Mouse (Mus musculus) limb, embryonic 13.5 days (tissue): ENCODE results near the gene Tmx1. TPM values are rescaled to one million over a fixed set of nuclear protein-coding genes. Genes with fewer than 3 reads are reported as not detected.

Source experiments
- ATAC-seq: fragments of 200-750 bp; cut with Nextera tagmentation; 2 replicates; pipeline ENCODE4 v1.8.0; 2017; ENCODE audit warnings: low read depth, moderate number of reproducible peaks, moderate TSS enrichment; ENCODE audit not compliant: low FRiP score
- H3K27ac ChIP-seq: fragments of 300-500 bp; sonication (generic); 2 replicates; pipeline ENCODE4 v1.5.1; 2015; ENCODE audit warnings: inconsistent platforms, mild to moderate bottlenecking, moderate library complexity
- H3K27me3 ChIP-seq: fragments of 300-500 bp; sonication (generic); 2 replicates; pipeline ENCODE4 v1.6.1; 2015; ENCODE audit warnings: mild to moderate bottlenecking, inconsistent platforms
- H3K36me3 ChIP-seq: fragments of 300-500 bp; sonication (generic); 2 replicates; pipeline ENCODE4 v1.6.1; 2015; ENCODE audit warnings: inconsistent platforms, mild to moderate bottlenecking, moderate library complexity
- H3K4me1 ChIP-seq: fragments of 300-500 bp; sonication (generic); 2 replicates; pipeline ENCODE4 v1.6.1; 2015; ENCODE audit warnings: inconsistent platforms
- H3K4me2 ChIP-seq: fragments of 300-500 bp; sonication (generic); replicated peaks from 2 replicates; pipeline ENCODE4 v1.6.1; 2015; ENCODE audit warnings: inconsistent platforms, mild to moderate bottlenecking, moderate library complexity
- H3K4me3 ChIP-seq: fragments of 300-500 bp; sonication (generic); 2 replicates; pipeline ENCODE4 v1.5.1; 2015; ENCODE audit warnings: moderate library complexity, mild to moderate bottlenecking, inconsistent platforms
- H3K9ac ChIP-seq: fragments of 300-500 bp; sonication (generic); 2 replicates; pipeline ENCODE4 v1.6.1; 2015; ENCODE audit warnings: mild to moderate bottlenecking, inconsistent platforms
- H3K9me3 ChIP-seq: fragments of 300-500 bp; sonication (generic); 2 replicates; pipeline ENCODE4 v1.6.1; 2016; ENCODE audit warnings: inconsistent platforms
- WGBS: fragments of 180-500 bp; shearing (Covaris S2); methylation state at CpG from one replicate; pipeline ENCODE4 v1.1.7; 2015; 5-methylcytosine and 5-hydroxymethylcytosine counted together
- polyA plus RNA-seq: library from polyadenylated mRNA; unstranded; fragments of >200 nt; fragmentation: Nextera tagmentation; extraction: Ambion mirVana; gene quantifications from 2 replicates; pipeline ENCODE4 v1.2.1, GENCODE M21; 2015

Tmx1 gene
- polyA plus RNA-seq, 1 experiment from 2014 or later: 105 TPM

DNA sequence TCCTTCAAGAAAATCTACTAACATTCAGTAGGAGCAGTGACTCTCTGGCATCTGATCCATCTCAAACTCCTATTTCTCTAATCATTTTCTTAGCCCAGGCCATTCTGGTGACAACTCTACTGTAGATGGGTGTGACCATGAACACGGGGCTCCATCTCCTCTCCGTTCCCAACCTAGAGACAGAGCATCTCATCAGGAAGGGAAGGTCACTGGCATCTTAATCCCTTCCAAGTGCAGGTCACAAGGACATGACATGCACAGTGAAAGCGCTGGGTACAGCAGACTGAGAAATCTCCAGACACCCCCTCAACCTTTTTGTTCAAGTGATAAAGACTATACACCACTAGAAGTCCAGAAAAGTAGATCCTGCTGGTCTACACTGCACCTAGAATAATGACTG is 1.4 kb upstream of the Tmx1 start:
- H3K9ac ChIP-seq: no peak overlapping the region
- 89% methylated on average over 3 of the region's 3 CpGs for WGBS
- no peak for ATAC-seq
- H3K4me2 ChIP-seq: no peak overlapping the region
- peaks cover 1% of the 10 kb centered on the region; the same call in 1 of the 2 replicates for H3K36me3 ChIP-seq
- no peaks in the 10 kb centered on the region for H3K27me3 ChIP-seq
- H3K4me1 ChIP-seq: peaks cover 20% of the 10 kb centered on the region
- no peak overlapping the region for H3K27ac ChIP-seq
- no peak overlapping the region for H3K4me3 ChIP-seq
- no peaks in the 10 kb centered on the region for H3K9me3 ChIP-seq

DNA sequence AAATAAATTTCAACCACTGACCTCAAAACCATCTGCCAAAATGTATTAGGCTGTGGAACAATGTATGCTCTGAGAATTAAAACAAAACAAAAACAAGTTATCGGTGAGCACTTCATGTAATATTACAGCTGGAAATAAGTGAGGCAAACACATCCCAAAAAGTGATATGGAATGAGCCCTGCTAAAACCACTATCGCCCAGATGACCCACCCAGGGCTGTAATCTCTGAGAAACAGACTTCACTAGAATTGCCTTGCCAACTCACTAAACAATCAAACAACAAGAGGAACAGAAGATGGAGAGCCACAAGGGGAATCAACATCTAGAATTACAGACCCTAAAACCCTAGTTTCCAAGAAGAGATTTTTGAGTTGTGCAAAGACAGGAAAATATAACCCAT is 752 bp upstream of the Tmx1 start:
- peak overlapping the region; percentile 69 for H3K4me2 ChIP-seq
- H3K9me3 ChIP-seq: no peaks in the 10 kb centered on the region
- H3K4me3 ChIP-seq: peak overlapping the region; percentile 84
- H3K36me3 ChIP-seq: peaks cover 6% of the 10 kb centered on the region
- peak overlapping the region; percentile 86 for H3K9ac ChIP-seq
- H3K27me3 ChIP-seq: no peaks in the 10 kb centered on the region
- H3K27ac ChIP-seq: no peak overlapping the region
- peaks cover 20% of the 10 kb centered on the region for H3K4me1 ChIP-seq
- ATAC-seq: no peak
- WGBS: 81% methylated on average over 2 of the region's 2 CpGs

DNA sequence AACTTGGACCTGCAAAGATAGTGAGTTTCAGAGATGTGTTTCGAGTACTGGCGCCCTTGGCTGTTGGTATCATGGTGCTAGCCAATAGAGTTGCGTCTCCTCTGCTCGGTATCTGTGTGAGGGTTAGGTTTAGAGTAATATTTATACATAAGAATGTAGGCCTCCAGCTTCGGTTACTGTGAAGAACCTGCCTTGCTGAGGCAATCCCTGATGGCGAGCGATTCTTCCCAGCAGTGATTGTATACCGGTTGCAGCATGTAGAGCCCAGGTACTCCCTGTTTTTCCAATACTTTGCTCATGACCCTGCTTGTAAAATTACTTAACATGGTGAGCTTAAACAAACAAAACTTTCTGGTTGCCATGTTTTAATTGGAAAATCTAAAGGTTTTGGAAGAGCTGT is 2.3 kb downstream of the Tmx1 start:
- no peak for ATAC-seq
- H3K4me1 ChIP-seq: peaks cover 20% of the 10 kb centered on the region
- H3K9me3 ChIP-seq: 0 out of 2 replicates have a peak, but pooled peaks cover 4% of the 10 kb centered on the region
- H3K4me2 ChIP-seq: peak overlapping the region; percentile 14; the same call in 1 of the 2 replicates
- 93% methylated on average over 8 of the region's 8 CpGs for WGBS
- H3K27me3 ChIP-seq: no peaks in the 10 kb centered on the region
- no peak overlapping the region; the same call in 1 of the 2 replicates for H3K9ac ChIP-seq
- H3K36me3 ChIP-seq: peaks cover 31% of the 10 kb centered on the region
- H3K4me3 ChIP-seq: no peak overlapping the region
- no peak overlapping the region for H3K27ac ChIP-seq

DNA sequence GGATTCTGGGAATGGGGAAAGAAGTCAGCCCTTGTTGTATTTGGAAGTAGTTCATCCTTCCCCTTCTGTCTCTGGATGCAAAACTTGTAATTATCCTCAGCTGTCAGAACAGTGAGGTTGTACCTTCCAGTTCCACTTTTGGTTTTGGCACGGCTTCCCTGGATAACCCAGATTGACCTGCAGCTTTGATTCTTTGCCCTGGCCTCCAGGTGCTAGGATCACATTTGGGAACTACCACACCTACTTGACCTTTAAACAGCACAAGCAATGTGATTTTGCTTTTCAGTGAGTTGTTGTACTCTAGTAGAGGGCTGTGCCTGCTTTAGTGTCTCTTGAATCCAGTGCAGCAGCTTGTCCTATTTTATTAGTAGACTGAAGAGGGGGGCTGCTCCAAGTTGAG is 6.7 kb downstream of the Tmx1 start:
- Histone ChIP-seq H3K36me3 (peaks cover 59% of the 10 kb centered on the region), H3K4me2 (no peak overlapping the region), H3K9me3 (0 out of 2 replicates have a peak, but pooled peaks cover 4% of the 10 kb centered on the region), H3K27me3 (no peaks in the 10 kb centered on the region), H3K4me3 (no peak overlapping the region), H3K9ac (no peak overlapping the region), H3K27ac (no peak overlapping the region), H3K4me1 (peaks cover 7% of the 10 kb centered on the region)
- WGBS: 92% methylated on average over 1 of the region's 1 CpGs
- no peak for ATAC-seq

DNA sequence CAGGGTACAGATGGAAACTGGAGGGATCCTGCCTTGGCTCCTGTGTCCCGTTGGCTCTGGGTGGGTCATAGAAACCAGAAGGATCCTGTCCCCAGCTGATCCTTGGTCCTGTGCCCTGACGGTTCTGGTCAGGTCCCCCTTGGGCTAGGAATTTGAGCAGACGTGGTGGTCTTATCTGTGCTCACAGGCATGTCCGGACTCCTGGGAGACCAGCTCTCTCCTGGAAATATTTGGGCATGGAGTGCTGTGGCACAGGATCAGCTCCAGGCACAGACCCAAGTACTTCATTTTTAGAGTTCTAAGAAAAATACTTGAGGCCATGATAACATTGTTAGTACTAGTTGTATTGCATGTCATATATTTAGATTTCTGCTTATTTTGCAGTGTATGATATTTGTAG is 11.1 kb downstream of the Tmx1 start:
- Histone ChIP-seq H3K4me2 (no peak overlapping the region), H3K9ac (no peak overlapping the region), H3K4me1 (no peaks in the 10 kb centered on the region), H3K9me3 (0 out of 2 replicates have a peak, but pooled peaks cover 4% of the 10 kb centered on the region), H3K4me3 (no peak overlapping the region), H3K36me3 (peaks cover 71% of the 10 kb centered on the region), H3K27ac (no peak overlapping the region), H3K27me3 (no peaks in the 10 kb centered on the region)
- no peak for ATAC-seq
- 87% methylated on average over 4 of the region's 4 CpGs for WGBS

DNA sequence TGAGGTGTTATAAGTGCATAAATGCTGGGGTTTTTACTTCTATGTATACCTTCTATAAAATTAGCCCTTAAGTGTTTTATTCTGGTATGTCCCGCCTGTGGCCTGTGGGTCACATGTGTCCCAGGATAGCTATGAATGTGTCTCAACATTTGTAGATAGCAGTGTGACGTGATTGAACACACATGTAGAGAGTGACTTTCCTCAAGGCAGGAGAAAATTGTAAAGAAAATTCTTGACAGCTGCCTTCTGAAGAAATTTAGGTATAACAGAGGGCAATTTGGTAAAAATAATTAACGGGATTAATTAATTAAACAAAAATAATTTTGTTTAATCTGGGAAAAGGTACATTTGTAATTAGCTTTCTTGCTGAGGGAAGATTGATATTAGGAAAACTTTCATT is 22.4 kb downstream of the Tmx1 start:
- WGBS: 56% methylated on average over 3 of the region's 3 CpGs
- Histone ChIP-seq H3K36me3 (no peaks in the 10 kb centered on the region), H3K4me2 (no peak overlapping the region), H3K27ac (no peak overlapping the region), H3K4me1 (no peaks in the 10 kb centered on the region), H3K9ac (no peak overlapping the region), H3K4me3 (no peak overlapping the region), H3K27me3 (no peaks in the 10 kb centered on the region), H3K9me3 (no peaks in the 10 kb centered on the region)
- ATAC-seq: no peak

DNA sequence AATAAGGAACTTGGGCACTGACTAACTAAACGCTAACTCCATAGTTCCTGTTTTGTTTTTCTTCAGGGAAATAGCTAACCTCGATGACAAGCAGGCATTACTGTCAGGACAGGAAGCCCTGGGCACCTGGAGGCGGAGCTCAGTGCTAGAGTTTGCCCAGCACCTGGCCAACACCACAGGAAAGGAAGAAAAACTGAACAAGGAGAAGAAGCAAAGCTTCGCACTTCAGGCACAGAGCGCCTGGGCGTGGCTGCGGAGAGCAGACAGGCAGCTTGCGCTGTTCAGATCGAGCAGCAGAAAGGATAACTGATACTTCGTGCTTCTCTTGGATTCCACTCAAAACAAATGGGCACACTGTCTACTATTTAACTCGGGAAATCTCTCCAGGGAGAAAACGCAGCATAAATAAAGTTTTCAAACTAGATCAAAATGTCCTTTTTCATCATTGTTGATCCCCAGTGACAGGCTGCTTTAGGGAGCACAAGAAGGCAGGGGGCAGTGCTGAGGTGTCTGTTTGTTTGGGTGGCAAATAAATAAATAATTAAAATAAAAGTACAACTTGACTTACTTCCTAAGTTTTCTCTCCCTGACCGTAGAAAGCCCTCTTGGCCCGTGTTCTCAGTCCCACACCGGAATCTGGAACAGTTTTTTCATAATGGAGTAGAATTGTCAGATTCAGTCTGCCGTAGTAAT is 24.1 kb downstream of the Tmx1 start:
- Histone ChIP-seq H3K4me2 (0 out of 2 replicates have a peak overlapping the region, but pooled peaks have one; percentile 11), H3K4me1 (no peaks in the 10 kb centered on the region), H3K4me3 (no peak overlapping the region), H3K36me3 (no peaks in the 10 kb centered on the region), H3K9ac (no peak overlapping the region), H3K27ac (no peak overlapping the region), H3K27me3 (no peaks in the 10 kb centered on the region), H3K9me3 (no peaks in the 10 kb centered on the region)
- 76% methylated on average over 16 of the region's 16 CpGs for WGBS
- ATAC-seq: no peak

DNA sequence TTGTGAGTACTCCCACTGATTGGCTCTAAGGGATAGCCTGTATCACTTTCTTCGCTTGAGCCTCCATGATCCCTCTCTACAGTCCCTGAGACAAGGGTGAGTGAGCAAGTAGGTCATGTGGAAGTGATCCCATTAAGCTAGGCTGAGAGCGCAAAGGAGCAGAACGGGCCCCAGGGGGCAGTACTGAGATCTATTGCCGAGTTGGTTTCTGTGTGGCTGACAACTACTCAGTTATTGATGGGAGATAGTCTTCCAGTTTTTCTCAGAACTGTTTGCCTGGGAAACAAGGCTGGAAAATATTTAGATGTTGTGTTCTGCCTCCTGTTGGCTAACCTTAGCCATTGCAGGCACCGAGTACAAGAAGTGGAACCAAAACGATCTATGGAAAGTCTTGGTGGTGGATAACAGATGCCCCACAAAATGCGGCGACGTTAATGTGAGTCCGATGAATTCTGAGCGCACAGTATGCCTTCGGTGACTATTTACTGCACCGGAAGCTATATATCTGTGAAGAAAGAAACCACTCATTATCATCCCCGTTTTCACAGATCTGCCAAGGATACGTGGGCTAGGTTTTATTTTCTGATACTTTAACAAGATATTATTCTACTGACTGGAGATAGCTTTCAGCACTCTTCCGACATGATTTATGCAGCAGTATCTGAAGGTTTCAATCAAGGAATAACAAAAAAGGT is 24.8 kb downstream of the Tmx1 start:
- Histone ChIP-seq H3K9ac (no peak overlapping the region), H3K9me3 (no peaks in the 10 kb centered on the region), H3K36me3 (no peaks in the 10 kb centered on the region), H3K27ac (no peak overlapping the region), H3K4me3 (no peak overlapping the region), H3K4me1 (no peaks in the 10 kb centered on the region), H3K27me3 (no peaks in the 10 kb centered on the region), H3K4me2 (no peak overlapping the region)
- WGBS: 81% methylated on average over 16 of the region's 16 CpGs
- no peak for ATAC-seq

DNA sequence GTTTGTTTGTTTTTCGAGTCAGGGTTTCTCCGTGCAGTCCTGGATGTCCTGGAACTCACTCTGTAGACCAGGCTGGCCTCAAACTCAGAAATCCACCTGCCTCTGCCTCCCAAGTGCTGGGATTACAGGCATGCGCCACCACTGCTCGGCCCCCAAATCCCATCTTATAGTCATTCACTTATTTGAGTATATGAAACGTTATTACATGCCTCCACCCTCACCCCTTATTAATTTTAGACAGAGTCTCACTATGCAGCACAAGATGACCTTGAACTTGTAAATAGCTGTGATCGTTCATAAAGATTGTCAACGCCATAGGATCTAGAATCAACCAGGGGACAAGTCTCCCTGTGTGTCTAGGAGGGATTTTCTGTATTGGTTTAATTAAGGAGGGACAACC is 33.1 kb downstream of the Tmx1 start:
- Histone ChIP-seq H3K9me3 (no peaks in the 10 kb centered on the region), H3K4me3 (no peak overlapping the region), H3K27ac (no peak overlapping the region), H3K36me3 (no peaks in the 10 kb centered on the region), H3K4me2 (no peak overlapping the region), H3K27me3 (no peaks in the 10 kb centered on the region), H3K4me1 (no peaks in the 10 kb centered on the region), H3K9ac (no peak overlapping the region)
- 85% methylated on average over 7 of the region's 7 CpGs for WGBS
- ATAC-seq: no peak

DNA sequence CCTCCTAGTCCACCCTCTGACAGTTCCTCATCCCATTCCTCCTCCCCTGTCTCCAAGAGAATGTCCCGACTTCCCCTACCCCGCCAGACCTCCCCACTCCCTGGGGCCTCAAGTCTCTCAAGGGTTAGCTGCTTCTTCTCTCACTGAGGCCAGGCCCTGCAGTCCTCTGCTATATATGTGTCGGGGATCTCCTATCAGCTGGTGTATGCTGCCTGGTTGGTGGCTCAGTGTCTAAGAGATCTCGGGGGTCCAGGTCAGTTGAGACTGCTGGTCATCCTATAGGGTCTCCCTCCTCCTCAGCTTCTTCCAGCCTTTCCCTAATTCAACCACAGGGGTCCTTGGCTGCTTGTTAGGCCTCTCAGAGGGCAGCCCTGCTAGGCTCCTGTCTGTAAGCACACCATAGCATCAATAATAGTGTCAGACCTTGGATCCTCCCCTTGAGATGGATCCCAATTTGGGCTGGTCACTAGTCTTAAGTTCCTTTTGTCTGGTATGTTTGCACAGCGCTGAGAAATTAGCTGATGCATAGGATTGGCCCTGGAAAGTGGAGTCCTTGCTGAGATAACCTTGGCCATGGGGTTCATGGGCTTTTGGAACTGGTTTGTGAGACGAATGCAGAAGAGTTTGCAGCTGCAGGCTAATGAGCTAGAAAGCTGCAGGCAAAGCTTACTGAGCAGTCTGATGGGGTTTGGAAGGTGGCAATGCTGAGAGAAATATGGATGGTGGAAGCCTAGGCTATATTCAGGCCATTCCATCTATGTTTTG is 34.0 kb downstream of the Tmx1 start:
- no peak overlapping the region for H3K9ac ChIP-seq
- H3K27ac ChIP-seq: no peak overlapping the region
- no peaks in the 10 kb centered on the region for H3K27me3 ChIP-seq
- no peak for ATAC-seq
- H3K9me3 ChIP-seq: no peaks in the 10 kb centered on the region
- H3K4me1 ChIP-seq: no peaks in the 10 kb centered on the region
- 80% methylated on average over 6 of the region's 6 CpGs for WGBS
- no peaks in the 10 kb centered on the region for H3K36me3 ChIP-seq
- H3K4me2 ChIP-seq: no peak overlapping the region
- no peak overlapping the region for H3K4me3 ChIP-seq

DNA sequence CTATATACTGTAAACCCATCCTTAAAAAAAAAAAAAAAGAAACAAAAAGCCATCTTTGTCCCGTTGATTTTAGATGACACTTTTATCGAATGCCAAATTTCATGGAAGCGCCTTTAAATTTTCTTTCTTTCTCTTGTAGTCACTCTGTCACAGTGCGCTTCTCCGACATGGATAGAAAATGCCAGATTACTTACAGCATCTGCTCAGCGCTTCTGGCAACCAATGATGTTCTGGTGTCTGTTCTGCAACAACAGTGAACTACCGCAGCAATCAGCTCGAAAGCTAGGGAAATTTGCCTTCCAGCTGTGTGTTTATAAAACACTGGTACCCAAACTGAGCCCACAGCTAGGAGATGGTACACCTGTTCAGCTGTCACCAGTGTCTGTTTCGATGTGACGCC is 39.5 kb downstream of the Tmx1 start:
- H3K27me3 ChIP-seq: no peaks in the 10 kb centered on the region
- 89% methylated on average over 10 of the region's 10 CpGs for WGBS
- H3K4me3 ChIP-seq: no peak overlapping the region
- no peak for ATAC-seq
- no peak overlapping the region for H3K4me2 ChIP-seq
- peaks cover 15% of the 10 kb centered on the region; the same call in 1 of the 2 replicates for H3K4me1 ChIP-seq
- no peak overlapping the region for H3K9ac ChIP-seq
- no peak overlapping the region for H3K27ac ChIP-seq
- no peaks in the 10 kb centered on the region for H3K9me3 ChIP-seq
- no peaks in the 10 kb centered on the region for H3K36me3 ChIP-seq
